Mouse (Mus musculus) E14TG2a.4 (cell line): ENCODE results near the gene Tprgl.

Experiments used
- H3K27me3 ChIP-seq: 2 replicates; pipeline ENCODE4 v1.6.1; 2014; ENCODE audit warnings: low read length, control low read depth; ENCODE audit not compliant: insufficient read depth
- H3K36me3 ChIP-seq: 2 replicates; pipeline ENCODE4 v1.6.1; 2014; ENCODE audit warnings: low read length, control low read depth; ENCODE audit not compliant: insufficient read depth
- H3K4me1 ChIP-seq: replicated peaks from 2 replicates; pipeline ENCODE4 v1.6.1; 2014; ENCODE audit warnings: low read depth, low read length, control low read depth
- H3K4me3 ChIP-seq: replicated peaks from 2 replicates; pipeline ENCODE4 v1.5.1; 2014; ENCODE audit warnings: mild to moderate bottlenecking, low read length
- H3K9me3 ChIP-seq: 2 replicates; pipeline ENCODE4 v1.6.1; 2014; ENCODE audit warnings: low read length, control low read depth
- CTCF ChIP-seq: conservative IDR thresholded peaks from 2 replicates; pipeline ENCODE4 v1.5.1; 2014; ENCODE audit warnings: low read length
- NANOG ChIP-seq: IDR thresholded peaks from 2 replicates; pipeline ENCODE4 v1.6.1; 2014; ENCODE audit warnings: borderline replicate concordance, low read length, mixed read lengths
- POU5F1 ChIP-seq: IDR thresholded peaks from 2 replicates; pipeline ENCODE4 v1.6.1; 2014; ENCODE audit warnings: low read length, borderline replicate concordance

Gene Tprgl

GRCm38 (mm10) chr4:154146342-154146741 lies 14.1 kb downstream of the Tprgl start:
- TF ChIP-seq NANOG (no peak), POU5F1 (no peak), CTCF (no peak)
- Histone ChIP-seq H3K4me1 (peaks cover 32% of the 10 kb centered on the region), H3K4me3 (no peak overlapping the region), H3K27me3 (peaks cover 14% of the 10 kb centered on the region), H3K9me3 (no peaks in the 10 kb centered on the region), H3K36me3 (peaks cover 42% of the 10 kb centered on the region)

- Histone ChIP-seq H3K36me3 (peaks cover 29% of the 10 kb centered on the region), H3K27me3 (peaks cover 30% of the 10 kb centered on the region), H3K4me1 (peaks cover 45% of the 10 kb centered on the region), H3K4me3 (no peak overlapping the region), H3K9me3 (no peaks in the 10 kb centered on the region)
- no peak for TF ChIP-seq POU5F1
- TF ChIP-seq NANOG, result no peak
- no peak for TF ChIP-seq CTCF
Measured at GRCm38 (mm10) chr4:154144712-154145111, 15.8 kb downstream of the Tprgl start.

- Histone ChIP-seq H3K27me3 (peaks cover 52% of the 10 kb centered on the region), H3K4me1 (peaks cover 37% of the 10 kb centered on the region)
Measured at GRCm38 (mm10) chr4:154142211-154143040, 18.0 kb downstream of the Tprgl start, which contains the start of gene Wrap73. Wrap73 (plus strand) TSS chr4:154142372.

GRCm38 (mm10) chr4:154141009-154141867 lies 19.2 kb downstream of the Tprgl start:
- Histone ChIP-seq H3K36me3 (peaks cover 9% of the 10 kb centered on the region), H3K4me1 (peaks cover 33% of the 10 kb centered on the region), H3K27me3 (peaks cover 64% of the 10 kb centered on the region), H3K4me3 (peak overlapping the region; percentile 71), H3K9me3 (no peaks in the 10 kb centered on the region)
- TF ChIP-seq POU5F1 (no peak), CTCF (no peak)

More at GRCm38 (mm10) chr4:154142211-154143040, 18.0 kb downstream of the Tprgl start, which contains the start of gene Wrap73:
- Histone ChIP-seq H3K9me3 (no peaks in the 10 kb centered on the region), H3K4me3 (peak within 1 kb of the TSS; percentile 82), H3K36me3 (peaks cover 21% of the 10 kb centered on the region)
- no peak for TF ChIP-seq CTCF

GRCm38 (mm10) chr4:154140213-154141008 lies 20.1 kb downstream of the Tprgl start:
- H3K9me3 ChIP-seq, result no peaks in the 10 kb centered on the region
- H3K4me1 ChIP-seq, result peaks cover 33% of the 10 kb centered on the region
- peaks cover 71% of the 10 kb centered on the region for H3K27me3 ChIP-seq
- peak overlapping the region; percentile 71 for H3K4me3 ChIP-seq
- TF ChIP-seq POU5F1, result no peak
- TF ChIP-seq CTCF, result no peak
- TF ChIP-seq NANOG, result no peak
- H3K36me3 ChIP-seq, result peaks cover 4% of the 10 kb centered on the region; the same call in 1 of the 2 replicates

GRCm38 (mm10) chr4:154140182-154140212 lies 20.5 kb downstream of the Tprgl start, which contains the start of gene Trp73:
Trp73 (minus strand) TSS chr4:154140208.
- H3K36me3 ChIP-seq, result no peaks in the 10 kb centered on the region
- TF ChIP-seq POU5F1, result no peak

GRCm38 (mm10) chr4:154139671-154140181 lies 20.7 kb downstream of the Tprgl start:
- Histone ChIP-seq H3K36me3 (no peaks in the 10 kb centered on the region), H3K4me1 (peaks cover 33% of the 10 kb centered on the region), H3K4me3 (peak overlapping the region; percentile 71), H3K9me3 (no peaks in the 10 kb centered on the region), H3K27me3 (peaks cover 78% of the 10 kb centered on the region)
- TF ChIP-seq NANOG (no peak), CTCF (no peak), POU5F1 (no peak)

More at GRCm38 (mm10) chr4:154140182-154140212, 20.5 kb downstream of the Tprgl start, which contains the start of gene Trp73:
- Histone ChIP-seq H3K4me3 (peak within 1 kb of the TSS; percentile 71), H3K9me3 (no peaks in the 10 kb centered on the region), H3K27me3 (peaks cover 75% of the 10 kb centered on the region), H3K4me1 (peaks cover 33% of the 10 kb centered on the region)

- Histone ChIP-seq H3K4me1 (peaks cover 24% of the 10 kb centered on the region), H3K9me3 (no peaks in the 10 kb centered on the region), H3K27me3 (peaks cover 90% of the 10 kb centered on the region), H3K36me3 (no peaks in the 10 kb centered on the region), H3K4me3 (no peak overlapping the region)
- TF ChIP-seq CTCF (no peak), NANOG (no peak)
Measured at GRCm38 (mm10) chr4:154137139-154137538, 23.3 kb downstream of the Tprgl start.
